Mouse (Mus musculus): Measurements from ENCODE around the gene Hmmr. TPM values are rescaled to one million over a fixed set of nuclear protein-coding genes. Genes with fewer than 3 reads are reported as not detected.

Hmmr gene
- polyA plus RNA-seq, 1 experiment from 2014 or later: 7.0 TPM

GRCm38 (mm10) chr11:40692101-40692509 lies 41.1 kb downstream of the Hmmr start:
- Histone ChIP-seq H3K4me3 (ENCODE audit: low read length) (peak overlapping the region; percentile 83), H3K9me3 (ENCODE audit: control insufficient read depth, low read length) (no peaks in the 10 kb centered on the region), H3K4me1 (ENCODE audit: control insufficient read depth, insufficient read depth, low read depth, low read length) (peaks cover 32% of the 10 kb centered on the region), H3K27me3 (replicated peaks; ENCODE audit: control insufficient read depth, insufficient read depth, low read length) (no peaks in the 10 kb centered on the region), H3K4me2 (ENCODE audit: low read length) (peak overlapping the region; percentile 97), H3K9ac (ENCODE audit: low read depth, low read length) (peak overlapping the region; percentile 78), H3K36me3 (ENCODE audit: control insufficient read depth, insufficient read depth, low read length) (0 out of 2 replicates have a peak, but pooled peaks cover 2% of the 10 kb centered on the region), H3K27ac (ENCODE audit: low read depth, low read length) (peak overlapping the region; percentile 78)
- 0% methylated on average over 23 of the region's 28 CpGs for WGBS
- peak; percentile 84 for ATAC-seq

- Histone ChIP-seq H3K9ac (ENCODE audit: low read depth, low read length) (no peak overlapping the region), H3K27me3 (replicated peaks; ENCODE audit: control insufficient read depth, insufficient read depth, low read length) (no peaks in the 10 kb centered on the region), H3K4me2 (ENCODE audit: low read length) (no peak overlapping the region; the same call in 1 of the 2 replicates), H3K4me1 (ENCODE audit: control insufficient read depth, insufficient read depth, low read depth, low read length) (peaks cover 32% of the 10 kb centered on the region), H3K4me3 (ENCODE audit: low read length) (no peak overlapping the region), H3K9me3 (ENCODE audit: control insufficient read depth, low read length) (no peaks in the 10 kb centered on the region), H3K36me3 (ENCODE audit: control insufficient read depth, insufficient read depth, low read length) (peaks cover 5% of the 10 kb centered on the region; the same call in 1 of the 2 replicates), H3K27ac (ENCODE audit: low read depth, low read length) (no peak overlapping the region)
- 66% methylated on average over 5 of the region's 5 CpGs for WGBS
- ATAC-seq: no peak
Observed at GRCm38 (mm10) chr11:40690444-40691127, 42.6 kb downstream of the Hmmr start.

GRCm38 (mm10) chr11:40683295-40683694 lies 49.9 kb downstream of the Hmmr start:
- H3K9me3 ChIP-seq (ENCODE audit: control insufficient read depth, low read length): no peaks in the 10 kb centered on the region
- 60% methylated on average over 3 of the region's 3 CpGs for WGBS
- no peaks in the 10 kb centered on the region for H3K4me1 ChIP-seq (ENCODE audit: control insufficient read depth, insufficient read depth, low read depth, low read length)
- no peaks in the 10 kb centered on the region for H3K27me3 ChIP-seq (replicated peaks; ENCODE audit: control insufficient read depth, insufficient read depth, low read length)
- ATAC-seq: no peak
- H3K27ac ChIP-seq (ENCODE audit: low read depth, low read length): no peak overlapping the region
- H3K36me3 ChIP-seq (ENCODE audit: control insufficient read depth, insufficient read depth, low read length): peaks cover 47% of the 10 kb centered on the region
- no peak overlapping the region for H3K4me3 ChIP-seq (ENCODE audit: low read length)
- H3K9ac ChIP-seq (ENCODE audit: low read depth, low read length): no peak overlapping the region
- H3K4me2 ChIP-seq (ENCODE audit: low read length): no peak overlapping the region

GRCm38 (mm10) chr11:40682456-40682855 lies 50.8 kb downstream of the Hmmr start:
- no peak overlapping the region for H3K4me3 ChIP-seq (ENCODE audit: low read length)

GRCm38 (mm10) chr11:40677169-40677568 lies 56.1 kb downstream of the Hmmr start:
- H3K9me3 ChIP-seq (ENCODE audit: control insufficient read depth, low read length): peaks cover 3% of the 10 kb centered on the region; the same call in 1 of the 2 replicates
- H3K4me1 ChIP-seq (ENCODE audit: control insufficient read depth, insufficient read depth, low read depth, low read length): no peaks in the 10 kb centered on the region
- H3K9ac ChIP-seq (ENCODE audit: low read depth, low read length): no peak overlapping the region
- WGBS: 100% methylated on average over 1 of the region's 1 CpGs
- H3K27ac ChIP-seq (ENCODE audit: low read depth, low read length): no peak overlapping the region
- peaks cover 36% of the 10 kb centered on the region for H3K36me3 ChIP-seq (ENCODE audit: control insufficient read depth, insufficient read depth, low read length)
- no peak for ATAC-seq
- no peaks in the 10 kb centered on the region for H3K27me3 ChIP-seq (replicated peaks; ENCODE audit: control insufficient read depth, insufficient read depth, low read length)
- H3K4me2 ChIP-seq (ENCODE audit: low read length): no peak overlapping the region
- no peak overlapping the region for H3K4me3 ChIP-seq (ENCODE audit: low read length)

More at GRCm38 (mm10) chr11:40682456-40682855, 50.8 kb downstream of the Hmmr start:
- ATAC-seq: no peak
- WGBS: 96% methylated on average over 3 of the region's 3 CpGs
- Histone ChIP-seq H3K4me1 (ENCODE audit: control insufficient read depth, insufficient read depth, low read depth, low read length) (no peaks in the 10 kb centered on the region), H3K9ac (ENCODE audit: low read depth, low read length) (no peak overlapping the region), H3K4me2 (ENCODE audit: low read length) (no peak overlapping the region), H3K27me3 (replicated peaks; ENCODE audit: control insufficient read depth, insufficient read depth, low read length) (no peaks in the 10 kb centered on the region), H3K36me3 (ENCODE audit: control insufficient read depth, insufficient read depth, low read length) (peaks cover 52% of the 10 kb centered on the region), H3K27ac (ENCODE audit: low read depth, low read length) (no peak overlapping the region), H3K9me3 (ENCODE audit: control insufficient read depth, low read length) (no peaks in the 10 kb centered on the region)

GRCm38 (mm10) chr11:40675014-40675730 lies 58.0 kb downstream of the Hmmr start:
- H3K4me1 ChIP-seq (ENCODE audit: control insufficient read depth, insufficient read depth, low read depth, low read length): no peaks in the 10 kb centered on the region
- no peak overlapping the region for H3K9ac ChIP-seq (ENCODE audit: low read depth, low read length)
- no peak overlapping the region for H3K4me3 ChIP-seq (ENCODE audit: low read length)
- peaks cover 25% of the 10 kb centered on the region for H3K36me3 ChIP-seq (ENCODE audit: control insufficient read depth, insufficient read depth, low read length)
- 78% methylated on average over 4 of the region's 4 CpGs for WGBS
- peaks cover 3% of the 10 kb centered on the region; the same call in 1 of the 2 replicates for H3K9me3 ChIP-seq (ENCODE audit: control insufficient read depth, low read length)
- no peak overlapping the region for H3K4me2 ChIP-seq (ENCODE audit: low read length)
- no peak overlapping the region for H3K27ac ChIP-seq (ENCODE audit: low read depth, low read length)
- no peaks in the 10 kb centered on the region for H3K27me3 ChIP-seq (replicated peaks; ENCODE audit: control insufficient read depth, insufficient read depth, low read length)
- ATAC-seq: no peak

Other genes with a start within 250 kb of the Hmmr start
- gene Mat2b, start 38.2 kb downstream of the Hmmr start, polyA plus RNA-seq (2015; fragmentation: Nextera tagmentation; extraction: Ambion mirVana): 57.8 and 59.0 TPM in 2 replicates
- 57.7 and 61.1 TPM in 2 replicates for gene Nudcd2, start 245 bp upstream of the Hmmr start, polyA plus RNA-seq (2015; fragmentation: Nextera tagmentation; extraction: Ambion mirVana)
- gene Ccng1, start 21.9 kb upstream of the Hmmr start, polyA plus RNA-seq (2015; fragmentation: Nextera tagmentation; extraction: Ambion mirVana): 44.4 TPM in 2 replicates